Mouse (Mus musculus) C2C12 (cell line): Measurements from ENCODE around the gene Mtmr12. TPM values are rescaled to one million over a fixed set of nuclear protein-coding genes. Genes with fewer than 3 reads are reported as not detected.

Experiments
- H3K27me3 ChIP-seq: one replicate; pipeline ENCODE4 v1.6.1; 2011; ENCODE audit not compliant: control insufficient read depth, insufficient read depth, insufficient read length
- H3K36me3 ChIP-seq: one replicate; pipeline ENCODE4 v1.6.1; 2011; ENCODE audit not compliant: control insufficient read depth, insufficient read depth
- H3K4me3 ChIP-seq: one replicate; pipeline ENCODE4 v1.5.1; 2011; ENCODE audit warnings: mild to moderate bottlenecking, control low read depth; ENCODE audit not compliant: poor library complexity, insufficient read depth, severe bottlenecking
- H3K79me2 ChIP-seq: one replicate; pipeline ENCODE4 v1.6.1; 2011; ENCODE audit not compliant: control insufficient read depth, insufficient read depth
- H3K79me3 ChIP-seq: one replicate; pipeline ENCODE4 v1.6.1; 2011; ENCODE audit warnings: low read depth, control low read depth
- H3ac ChIP-seq: one replicate; pipeline ENCODE3; 2011; ENCODE audit warnings: low read depth; ENCODE audit not compliant: control insufficient read depth, insufficient read length
- CEBPB ChIP-seq: IDR thresholded peaks from one replicate; pipeline ENCODE4 v1.6.1; 2011; ENCODE audit warnings: low read depth, mild to moderate bottlenecking, control low read depth, moderate library complexity
- CTCF ChIP-seq: IDR thresholded peaks from one replicate; pipeline ENCODE4 v1.5.1; 2011; ENCODE audit not compliant: control insufficient read depth, insufficient read depth, insufficient read length
- FOSL1 ChIP-seq: IDR thresholded peaks from one replicate; pipeline ENCODE4 v1.8.0; 2011; ENCODE audit warnings: mild to moderate bottlenecking, low read length; ENCODE audit not compliant: poor library complexity, insufficient read depth, severe bottlenecking
- MAX ChIP-seq: IDR thresholded peaks from one replicate; pipeline ENCODE4 v1.6.1; 2011; ENCODE audit warnings: mild to moderate bottlenecking, control low read depth
- MYOD1 ChIP-seq: IDR thresholded peaks from one replicate; pipeline ENCODE4 v1.6.1; 2011; ENCODE audit warnings: low read depth; ENCODE audit not compliant: control insufficient read depth, insufficient read length
- MYOG ChIP-seq: IDR thresholded peaks from one replicate; pipeline ENCODE4 v1.6.1; 2011; ENCODE audit not compliant: control insufficient read depth, insufficient read length; ENCODE audit errors: extremely low read depth
- USF1 ChIP-seq: IDR thresholded peaks from one replicate; pipeline ENCODE4 v1.6.1; 2011; ENCODE audit warnings: low read depth, mild to moderate bottlenecking, control low read depth, moderate library complexity
- polyA plus RNA-seq: library from polyadenylated mRNA; unstranded; fragments of >200 nt; fragmentation: generic; extraction: Trizol; gene quantifications from one replicate; pipeline ENCODE4 v1.2.1, GENCODE M21; 2012; ENCODE audit warnings: missing spikeins

Gene Mtmr12
- polyA plus RNA-seq, 1 experiment: 7.9 TPM

- Histone ChIP-seq H3K36me3 (peaks cover 74% of the 10 kb centered on the region), H3K4me3 (no peak overlapping the region), H3K79me3 (no peaks in the 10 kb centered on the region), H3ac (no peak overlapping the region), H3K79me2 (no peaks in the 10 kb centered on the region), H3K27me3 (no peaks in the 10 kb centered on the region)
- TF ChIP-seq CEBPB (no peak), MYOG (no peak), CTCF (no peak), MYOD1 (no peak), USF1 (no peak), FOSL1 (no peak), MAX (no peak)
Observed at GRCm38 (mm10) chr15:12235983-12236382, 31.2 kb downstream of the Mtmr12 start.

- Histone ChIP-seq H3K79me3 (no peaks in the 10 kb centered on the region), H3K27me3 (no peaks in the 10 kb centered on the region), H3K36me3 (peaks cover 69% of the 10 kb centered on the region), H3ac (no peak overlapping the region), H3K79me2 (no peaks in the 10 kb centered on the region), H3K4me3 (no peak overlapping the region)
- no peak for TF ChIP-seq FOSL1
- TF ChIP-seq CEBPB: no peak
- TF ChIP-seq MAX: no peak
- no peak for TF ChIP-seq MYOD1
- no peak for TF ChIP-seq CTCF
- no peak for TF ChIP-seq MYOG
- no peak for TF ChIP-seq USF1
Observed at GRCm38 (mm10) chr15:12236961-12237360, 32.1 kb downstream of the Mtmr12 start.

GRCm38 (mm10) chr15:12237539-12237938 lies 32.7 kb downstream of the Mtmr12 start:
- Histone ChIP-seq H3K27me3 (no peaks in the 10 kb centered on the region), H3ac (no peak overlapping the region), H3K79me3 (no peaks in the 10 kb centered on the region), H3K79me2 (no peaks in the 10 kb centered on the region), H3K36me3 (peaks cover 66% of the 10 kb centered on the region), H3K4me3 (no peak overlapping the region)
- TF ChIP-seq MAX (no peak), CEBPB (no peak), MYOD1 (no peak), CTCF (no peak), USF1 (no peak), FOSL1 (no peak), MYOG (no peak)

GRCm38 (mm10) chr15:12238337-12238736 lies 33.5 kb downstream of the Mtmr12 start:
- no peak for TF ChIP-seq MYOG
- TF ChIP-seq FOSL1: no peak
- TF ChIP-seq CTCF: no peak
- no peak for TF ChIP-seq USF1
- no peak for TF ChIP-seq CEBPB
- no peak for TF ChIP-seq MYOD1
- TF ChIP-seq MAX: no peak
- Histone ChIP-seq H3K4me3 (no peak overlapping the region), H3K27me3 (no peaks in the 10 kb centered on the region), H3ac (no peak overlapping the region), H3K79me3 (no peaks in the 10 kb centered on the region), H3K36me3 (peaks cover 58% of the 10 kb centered on the region), H3K79me2 (no peaks in the 10 kb centered on the region)

GRCm38 (mm10) chr15:12240705-12241328 lies 36.0 kb downstream of the Mtmr12 start:
- Histone ChIP-seq H3K36me3 (peaks cover 58% of the 10 kb centered on the region), H3K4me3 (no peak overlapping the region), H3K79me2 (no peaks in the 10 kb centered on the region), H3K79me3 (no peaks in the 10 kb centered on the region), H3K27me3 (no peaks in the 10 kb centered on the region), H3ac (no peak overlapping the region)
- no peak for TF ChIP-seq CTCF
- TF ChIP-seq MYOD1: no peak
- TF ChIP-seq USF1: no peak

- peaks cover 53% of the 10 kb centered on the region for H3K36me3 ChIP-seq
- TF ChIP-seq MAX (no peak), CTCF (no peak)
- H3K79me3 ChIP-seq: no peaks in the 10 kb centered on the region
Observed at GRCm38 (mm10) chr15:12243792-12244191, 39.0 kb downstream of the Mtmr12 start.

More at GRCm38 (mm10) chr15:12243792-12244191, 39.0 kb downstream of the Mtmr12 start:
- H3K79me2 ChIP-seq: no peaks in the 10 kb centered on the region
- no peak overlapping the region for H3ac ChIP-seq
- no peak overlapping the region for H3K4me3 ChIP-seq
- no peaks in the 10 kb centered on the region for H3K27me3 ChIP-seq
